Mouse (Mus musculus) hindbrain, embryonic 13.5 days (tissue): ENCODE data around the gene Gng7. TPM values are rescaled to one million over a fixed set of nuclear protein-coding genes. Genes with fewer than 3 reads are reported as not detected.
A peak's percentile ranks its signal among the peaks of the same experiment; 100 is the strongest.

Experiments
- ATAC-seq: fragments of 200-750 bp; cut with Nextera tagmentation; 2 replicates; pipeline ENCODE4 v1.8.0; 2017; ENCODE audit warnings: moderate TSS enrichment; ENCODE audit not compliant: low FRiP score
- H3K27ac ChIP-seq: fragments of 300-500 bp; sonication (generic); 2 replicates; pipeline ENCODE4 v1.5.1; 2015; ENCODE audit warnings: inconsistent platforms, mild to moderate bottlenecking, moderate library complexity
- H3K27me3 ChIP-seq: fragments of 300-500 bp; sonication (generic); 2 replicates; pipeline ENCODE4 v1.6.1; 2015; ENCODE audit warnings: mild to moderate bottlenecking, inconsistent platforms
- H3K36me3 ChIP-seq: fragments of 300-500 bp; sonication (generic); 2 replicates; pipeline ENCODE4 v1.6.1; 2015; ENCODE audit warnings: mild to moderate bottlenecking, inconsistent platforms
- H3K4me1 ChIP-seq: fragments of 300-500 bp; sonication (generic); replicated peaks from 2 replicates; pipeline ENCODE4 v1.6.1; 2015; ENCODE audit warnings: inconsistent platforms
- H3K4me2 ChIP-seq: fragments of 300-500 bp; sonication (generic); 2 replicates; pipeline ENCODE4 v1.6.1; 2015; ENCODE audit warnings: inconsistent platforms, mild to moderate bottlenecking, moderate library complexity
- H3K4me3 ChIP-seq: fragments of 300-500 bp; sonication (generic); 2 replicates; pipeline ENCODE4 v1.5.1; 2015; ENCODE audit warnings: mild to moderate bottlenecking, inconsistent platforms
- H3K9ac ChIP-seq: fragments of 300-500 bp; sonication (generic); 2 replicates; pipeline ENCODE4 v1.6.1; 2015; ENCODE audit warnings: mild to moderate bottlenecking, inconsistent platforms
- H3K9me3 ChIP-seq: fragments of 300-500 bp; sonication (generic); 2 replicates; pipeline ENCODE4 v1.6.1; 2016; ENCODE audit warnings: inconsistent platforms
- WGBS: fragments of 180-500 bp; shearing (Covaris S2); methylation state at CpG from one replicate; pipeline ENCODE4 v1.1.7; 2015; 5-methylcytosine and 5-hydroxymethylcytosine counted together
- polyA plus RNA-seq: library from polyadenylated mRNA; unstranded; fragments of >200 nt; fragmentation: Nextera tagmentation; extraction: Ambion mirVana; gene quantifications from 2 replicates; pipeline ENCODE4 v1.2.1, GENCODE M21; 2015

The Gng7 gene
- polyA plus RNA-seq, 1 experiment from 2014 or later, result 13.5 TPM

DNA sequence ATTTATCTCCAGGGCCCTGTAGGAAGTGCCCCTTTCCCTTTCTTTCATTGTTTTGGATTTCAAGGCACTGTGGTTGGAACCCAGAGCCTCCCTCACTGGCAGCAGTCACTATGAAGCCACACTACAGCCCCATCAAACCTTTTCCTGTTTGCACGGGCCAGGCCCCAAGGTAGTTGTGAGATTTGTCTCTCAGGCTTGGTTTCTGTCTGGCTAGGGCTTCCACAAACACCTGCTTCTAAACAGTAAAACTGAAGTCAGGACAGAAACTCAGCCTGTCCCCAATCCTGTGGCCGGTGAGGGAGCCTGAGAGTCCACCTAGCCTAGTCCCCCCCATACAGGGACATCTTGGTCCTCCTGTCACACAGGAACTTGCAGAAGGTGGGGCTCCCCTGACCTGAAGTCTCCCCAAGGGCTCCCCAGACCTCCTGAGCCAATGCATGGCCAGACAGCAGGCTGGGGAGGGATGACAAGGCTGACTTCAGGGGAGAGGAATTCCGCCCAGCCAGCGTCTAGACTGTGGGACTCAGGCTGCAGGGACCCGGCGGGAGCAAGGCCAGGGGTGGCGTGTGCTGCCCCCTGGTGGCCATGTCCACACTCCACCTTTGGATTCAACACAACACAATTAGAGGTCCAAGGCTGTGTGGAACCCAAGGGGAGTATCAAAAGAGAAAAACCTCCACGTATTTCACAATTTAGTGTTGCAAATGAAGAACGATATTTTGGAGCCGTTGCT is 26.9 kb downstream of the Gng7 start:
- ATAC-seq, result peak; percentile 79
- peak overlapping the region; percentile 39; the same call in 1 of the 2 replicates for H3K9ac ChIP-seq
- H3K4me1 ChIP-seq, result peaks cover 13% of the 10 kb centered on the region
- no peaks in the 10 kb centered on the region for H3K9me3 ChIP-seq
- no peak overlapping the region for H3K4me3 ChIP-seq
- no peaks in the 10 kb centered on the region for H3K36me3 ChIP-seq
- H3K4me2 ChIP-seq, result no peak overlapping the region
- H3K27ac ChIP-seq, result no peak overlapping the region
- peaks cover 62% of the 10 kb centered on the region for H3K27me3 ChIP-seq
- WGBS, result 12% methylated on average over 10 of the region's 10 CpGs

DNA sequence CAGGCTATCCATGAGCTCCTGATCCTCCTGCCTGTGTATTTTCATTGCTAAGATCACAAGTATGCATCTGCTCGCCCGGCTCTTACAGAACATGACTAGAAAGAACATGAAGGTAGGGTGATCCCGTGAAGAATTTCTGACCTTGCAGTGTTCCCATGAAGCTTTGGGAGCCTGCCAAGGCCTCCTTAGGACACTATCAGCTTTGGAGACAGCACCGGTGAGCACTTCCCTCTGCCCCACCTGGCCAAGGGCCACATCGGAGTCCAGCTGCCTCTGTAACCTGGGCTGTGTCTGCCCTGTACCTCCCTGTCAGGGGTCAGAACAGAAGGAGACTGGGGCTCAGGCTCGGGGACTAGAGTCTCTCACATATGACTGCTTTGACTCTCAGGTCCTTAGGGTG is 28.0 kb downstream of the Gng7 start:
- WGBS, result 74% methylated on average over 6 of the region's 6 CpGs
- no peak for ATAC-seq
- Histone ChIP-seq H3K27ac (no peak overlapping the region), H3K4me1 (peaks cover 13% of the 10 kb centered on the region), H3K27me3 (peaks cover 69% of the 10 kb centered on the region), H3K9ac (no peak overlapping the region), H3K4me3 (no peak overlapping the region), H3K36me3 (no peaks in the 10 kb centered on the region), H3K4me2 (no peak overlapping the region), H3K9me3 (no peaks in the 10 kb centered on the region)

DNA sequence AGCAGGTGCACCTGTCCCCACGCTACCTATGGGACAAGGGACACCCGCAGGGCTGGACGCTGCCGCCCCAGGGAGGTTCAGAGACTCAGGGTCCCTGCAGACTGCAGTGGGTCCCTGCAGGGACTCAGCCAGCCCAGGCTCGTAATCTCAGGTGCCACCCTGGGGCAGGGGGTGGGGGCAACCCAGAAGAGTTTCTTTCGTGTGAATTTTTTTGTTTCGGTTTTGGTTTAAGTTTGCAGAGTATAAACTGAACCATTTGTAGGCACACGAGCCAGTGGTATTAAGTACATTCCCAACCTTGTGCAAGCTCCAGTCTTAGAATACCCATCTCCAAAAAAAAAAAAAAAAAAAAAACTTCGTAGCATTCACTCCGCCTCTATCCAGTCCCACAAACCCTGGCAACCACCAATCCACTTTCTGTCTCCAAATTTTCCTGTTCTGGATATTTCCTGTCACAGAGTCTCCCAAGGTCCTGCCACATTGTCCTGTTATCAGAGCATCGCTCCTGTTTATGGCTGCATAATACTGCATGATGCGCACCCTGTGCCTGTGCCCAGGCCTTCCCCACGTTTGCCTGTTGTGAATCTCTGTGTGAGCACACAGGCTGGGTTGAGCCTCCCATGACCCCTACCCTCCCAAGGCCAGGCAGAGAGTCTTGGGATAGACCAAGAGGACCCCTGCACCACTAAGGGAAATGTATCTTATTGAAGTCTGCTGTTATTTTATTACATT is 28.6 kb downstream of the Gng7 start:
- WGBS, result 38% methylated on average over 13 of the region's 13 CpGs
- peaks cover 68% of the 10 kb centered on the region for H3K27me3 ChIP-seq

GRCm38 (mm10) chr10:80985241-80985969 is 29.3 kb downstream of the Gng7 start:
- Histone ChIP-seq H3K4me2 (peak overlapping the region; percentile 43), H3K4me3 (peak overlapping the region; percentile 23), H3K27me3 (peaks cover 68% of the 10 kb centered on the region), H3K9me3 (no peaks in the 10 kb centered on the region), H3K4me1 (peaks cover 13% of the 10 kb centered on the region), H3K27ac (no peak overlapping the region), H3K9ac (peak overlapping the region; percentile 60), H3K36me3 (no peaks in the 10 kb centered on the region)
- ATAC-seq, result no peak
- 11% methylated on average over 37 of the region's 37 CpGs for WGBS

More for the DNA sequence above, 28.6 kb downstream of the Gng7 start:
- Histone ChIP-seq H3K4me1 (peaks cover 13% of the 10 kb centered on the region), H3K9ac (peak overlapping the region; percentile 60), H3K4me2 (peak overlapping the region; percentile 43), H3K9me3 (no peaks in the 10 kb centered on the region), H3K36me3 (no peaks in the 10 kb centered on the region), H3K4me3 (peak overlapping the region; percentile 23), H3K27ac (no peak overlapping the region)
- ATAC-seq, result no peak

GRCm38 (mm10) chr10:80984223-80984622 is 30.5 kb downstream of the Gng7 start:
- no peak overlapping the region for H3K4me3 ChIP-seq
- peaks cover 13% of the 10 kb centered on the region for H3K4me1 ChIP-seq
- 91% methylated on average over 12 of the region's 12 CpGs for WGBS
- no peaks in the 10 kb centered on the region for H3K9me3 ChIP-seq
- H3K9ac ChIP-seq, result no peak overlapping the region
- H3K36me3 ChIP-seq, result no peaks in the 10 kb centered on the region
- H3K4me2 ChIP-seq, result no peak overlapping the region
- no peak overlapping the region for H3K27ac ChIP-seq
- no peak for ATAC-seq
- H3K27me3 ChIP-seq, result peaks cover 65% of the 10 kb centered on the region

- ATAC-seq, result no peak
- Histone ChIP-seq H3K36me3 (no peaks in the 10 kb centered on the region), H3K4me2 (no peak overlapping the region), H3K27me3 (peaks cover 50% of the 10 kb centered on the region), H3K4me3 (no peak overlapping the region), H3K4me1 (peaks cover 9% of the 10 kb centered on the region), H3K9me3 (no peaks in the 10 kb centered on the region), H3K27ac (no peak overlapping the region), H3K9ac (no peak overlapping the region)
- WGBS, result 75% methylated on average over 4 of the region's 4 CpGs
Measured at GRCm38 (mm10) chr10:80982381-80982780, 32.4 kb downstream of the Gng7 start.

DNA sequence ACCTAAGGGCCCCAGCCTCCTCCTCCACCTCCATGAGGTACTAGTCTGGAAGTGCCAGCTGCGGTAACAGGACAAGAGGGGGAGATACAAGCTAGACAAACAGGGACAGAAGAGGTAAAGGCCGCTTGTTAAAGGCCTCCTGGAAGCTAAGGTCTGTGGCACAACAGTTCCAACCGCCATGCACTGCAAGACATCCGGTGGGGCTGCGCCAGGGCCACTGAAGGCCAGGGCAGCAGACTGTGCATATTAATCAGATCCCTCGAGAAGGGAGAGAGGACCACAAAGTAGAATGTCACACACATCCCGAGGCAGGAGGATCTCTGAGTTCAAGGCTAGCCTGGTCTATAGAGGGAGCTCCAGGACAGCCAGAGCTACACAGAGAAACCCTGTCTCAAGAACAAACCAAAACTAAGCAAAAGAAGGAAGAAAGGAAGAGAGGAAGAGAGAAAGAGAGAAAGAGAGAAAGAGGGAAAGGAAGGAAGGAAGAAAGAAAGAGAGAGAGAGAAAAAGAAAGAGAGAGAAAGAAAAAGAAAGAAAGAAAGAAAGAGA is 33.1 kb downstream of the Gng7 start:
- Histone ChIP-seq H3K27ac (no peak overlapping the region), H3K9ac (no peak overlapping the region), H3K4me1 (peaks cover 9% of the 10 kb centered on the region), H3K27me3 (peaks cover 43% of the 10 kb centered on the region), H3K4me2 (no peak overlapping the region), H3K36me3 (no peaks in the 10 kb centered on the region), H3K9me3 (no peaks in the 10 kb centered on the region), H3K4me3 (no peak overlapping the region)
- 59% methylated on average over 7 of the region's 7 CpGs for WGBS
- ATAC-seq, result no peak

GRCm38 (mm10) chr10:80975478-80975877 is 39.3 kb downstream of the Gng7 start:
- H3K36me3 ChIP-seq, result no peaks in the 10 kb centered on the region
- no peak overlapping the region for H3K4me2 ChIP-seq
- no peak for ATAC-seq

GRCm38 (mm10) chr10:80973722-80974121 is 41.0 kb downstream of the Gng7 start:
- H3K36me3 ChIP-seq, result no peaks in the 10 kb centered on the region
- peaks cover 5% of the 10 kb centered on the region; the same call in 1 of the 2 replicates for H3K9me3 ChIP-seq
- H3K4me1 ChIP-seq, result peaks cover 10% of the 10 kb centered on the region
- ATAC-seq, result no peak
- 78% methylated on average over 1 of the region's 1 CpGs for WGBS
- H3K9ac ChIP-seq, result no peak overlapping the region
- no peak overlapping the region for H3K27ac ChIP-seq
- no peaks in the 10 kb centered on the region for H3K27me3 ChIP-seq
- no peak overlapping the region for H3K4me2 ChIP-seq
- no peak overlapping the region for H3K4me3 ChIP-seq

More at GRCm38 (mm10) chr10:80975478-80975877, 39.3 kb downstream of the Gng7 start:
- Histone ChIP-seq H3K4me1 (peaks cover 10% of the 10 kb centered on the region), H3K9ac (no peak overlapping the region), H3K27ac (no peak overlapping the region), H3K27me3 (no peaks in the 10 kb centered on the region), H3K4me3 (no peak overlapping the region), H3K9me3 (peaks cover 5% of the 10 kb centered on the region; the same call in 1 of the 2 replicates)
- WGBS, result 85% methylated on average over 11 of the region's 11 CpGs

- peaks cover 5% of the 10 kb centered on the region; the same call in 1 of the 2 replicates for H3K9me3 ChIP-seq
- H3K4me1 ChIP-seq, result peaks cover 13% of the 10 kb centered on the region
- H3K27ac ChIP-seq, result 0 out of 2 replicates have a peak overlapping the region, but pooled peaks have one; percentile 35
- no peak for ATAC-seq
- H3K4me2 ChIP-seq, result no peak overlapping the region
- 51% methylated on average over 11 of the region's 11 CpGs for WGBS
- H3K27me3 ChIP-seq, result no peaks in the 10 kb centered on the region
- H3K9ac ChIP-seq, result no peak overlapping the region
- no peaks in the 10 kb centered on the region for H3K36me3 ChIP-seq
- H3K4me3 ChIP-seq, result no peak overlapping the region
Measured at GRCm38 (mm10) chr10:80972071-80972987, 42.4 kb downstream of the Gng7 start.

DNA sequence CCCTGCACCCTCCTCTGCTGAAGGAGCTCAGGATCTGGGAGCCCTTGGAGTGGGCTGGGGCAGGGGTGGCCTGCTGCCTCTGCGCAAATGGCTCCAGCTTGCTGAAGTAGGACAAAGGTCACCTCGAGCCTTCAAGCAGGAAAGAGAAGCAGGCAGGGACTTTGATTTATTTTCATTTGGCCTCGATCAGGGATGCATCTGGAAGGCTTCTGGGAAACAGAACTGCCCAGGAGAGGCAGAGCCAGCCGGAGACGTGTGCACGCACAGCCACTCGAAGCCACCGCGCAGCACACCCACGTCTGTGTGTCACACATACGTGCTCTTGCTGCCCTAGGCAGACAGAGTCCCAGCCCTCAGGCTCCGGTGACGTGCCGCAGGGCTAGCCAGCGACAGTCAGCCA is 43.2 kb downstream of the Gng7 start:
- Histone ChIP-seq H3K27me3 (no peaks in the 10 kb centered on the region), H3K4me3 (no peak overlapping the region), H3K27ac (no peak overlapping the region), H3K9me3 (peaks cover 5% of the 10 kb centered on the region; the same call in 1 of the 2 replicates), H3K4me2 (no peak overlapping the region), H3K36me3 (no peaks in the 10 kb centered on the region), H3K4me1 (peaks cover 17% of the 10 kb centered on the region), H3K9ac (no peak overlapping the region)
- no peak for ATAC-seq
- 83% methylated on average over 15 of the region's 15 CpGs for WGBS
